Mouse (Mus musculus) hindbrain, embryonic 14.5 days (tissue): ENCODE data around the gene Pdk3. TPM values are rescaled to one million over a fixed set of nuclear protein-coding genes. Genes with fewer than 3 reads are reported as not detected.
A peak's percentile ranks its signal among the peaks of the same experiment; 100 is the strongest.

Experiments used
- ATAC-seq: fragments of 200-750 bp; cut with Nextera tagmentation; 2 replicates; pipeline ENCODE4 v1.8.0; 2017; ENCODE audit warnings: moderate number of reproducible peaks, mild to moderate bottlenecking, moderate TSS enrichment, moderate library complexity; ENCODE audit not compliant: low FRiP score
- DNase-seq: peaks from one replicate; pipeline ENCODE4 v3.0.0-alpha.2; 2015; ENCODE audit warnings: low spot score
- H3K27ac ChIP-seq: fragments of 300-500 bp; sonication (generic); 2 replicates; pipeline ENCODE4 v1.5.1; 2014; ENCODE audit warnings: mild to moderate bottlenecking, moderate library complexity
- H3K27me3 ChIP-seq: fragments of 300-500 bp; sonication (generic); 2 replicates; pipeline ENCODE4 v1.6.1; 2014; ENCODE audit warnings: mild to moderate bottlenecking, low read length, mixed read lengths; ENCODE audit not compliant: control insufficient read depth, insufficient read depth
- H3K36me3 ChIP-seq: fragments of 300-500 bp; sonication (generic); replicated peaks from 2 replicates; pipeline ENCODE4 v1.6.1; 2014; ENCODE audit not compliant: control insufficient read depth, insufficient read depth
- H3K4me1 ChIP-seq: fragments of 300-500 bp; sonication (generic); replicated peaks from 2 replicates; pipeline ENCODE4 v1.6.1; 2014; ENCODE audit warnings: antibody characterized with exemption, low read length, mixed read lengths; ENCODE audit not compliant: control insufficient read depth, insufficient read depth
- H3K4me2 ChIP-seq: fragments of 300-500 bp; sonication (generic); replicated peaks from 2 replicates; pipeline ENCODE4 v1.6.1; 2014; ENCODE audit warnings: mild to moderate bottlenecking, moderate library complexity
- H3K4me3 ChIP-seq: fragments of 300-500 bp; sonication (generic); replicated peaks from 2 replicates; pipeline ENCODE4 v1.5.1; 2014; ENCODE audit warnings: mild to moderate bottlenecking, low read length
- H3K9ac ChIP-seq: fragments of 300-500 bp; sonication (generic); 2 replicates; pipeline ENCODE4 v1.6.1; 2014
- H3K9me3 ChIP-seq: fragments of 300-500 bp; sonication (generic); 2 replicates; pipeline ENCODE4 v1.6.1; 2016; ENCODE audit warnings: low read length; ENCODE audit not compliant: control insufficient read depth
- WGBS: fragments of 180-500 bp; shearing (Covaris S2); extraction: QIAGEN DNeasy Blood & Tissue Kit; methylation state at CpG from one replicate; pipeline ENCODE4 v1.1.7; 2014; 5-methylcytosine and 5-hydroxymethylcytosine counted together
- polyA plus RNA-seq: library from polyadenylated mRNA; unstranded; fragments of >200 nt; fragmentation: Nextera tagmentation; extraction: Ambion mirVana; gene quantifications from 2 replicates; pipeline ENCODE4 v1.2.1, GENCODE M21; 2014

Gene Pdk3
- 25.6 and 27.8 TPM in 2 replicates for polyA plus RNA-seq

- H3K9me3 ChIP-seq: no peaks in the 10 kb centered on the region
- H3K4me1 ChIP-seq: 0 out of 2 replicates have a peak, but pooled peaks cover 7% of the 10 kb centered on the region
- H3K36me3 ChIP-seq: no peaks in the 10 kb centered on the region
- peak within 1 kb of the TSS; percentile 63 for H3K4me3 ChIP-seq
- peak within 1 kb of the TSS; percentile 70 for H3K9ac ChIP-seq
- peak; percentile 82 for DNase-seq
- WGBS: 24% methylated on average over 63 of the region's 68 CpGs
- H3K27me3 ChIP-seq: no peaks in the 10 kb centered on the region
- peak; percentile 99 for ATAC-seq
- H3K4me2 ChIP-seq: peak within 1 kb of the TSS; percentile 65
- peak within 1 kb of the TSS; percentile 71 for H3K27ac ChIP-seq
These were observed at the start of gene Pdk3 for GRCm38 (mm10) chrX:93831561-93832336. Pdk3 (minus strand) TSS chrX:93832201.

GRCm38 (mm10) chrX:93877634-93878016 lies 45.6 kb upstream of the Pdk3 start:
- no peak overlapping the region for H3K9ac ChIP-seq
- no peak overlapping the region for H3K27ac ChIP-seq
- no peaks in the 10 kb centered on the region for H3K27me3 ChIP-seq
- no peak overlapping the region for H3K4me2 ChIP-seq
- no peak overlapping the region for H3K4me3 ChIP-seq
- ATAC-seq (no peak), DNase-seq (no peak)
- WGBS: 82% methylated on average over 3 of the region's 3 CpGs
- H3K36me3 ChIP-seq: no peaks in the 10 kb centered on the region
- H3K9me3 ChIP-seq: no peaks in the 10 kb centered on the region
- H3K4me1 ChIP-seq: no peaks in the 10 kb centered on the region

GRCm38 (mm10) chrX:93876981-93877633 lies 45.1 kb upstream of the Pdk3 start:
- H3K27me3 ChIP-seq: no peaks in the 10 kb centered on the region
- H3K4me1 ChIP-seq: no peaks in the 10 kb centered on the region
- H3K4me3 ChIP-seq: no peak overlapping the region
- WGBS: 91% methylated on average over 7 of the region's 7 CpGs
- H3K9me3 ChIP-seq: no peaks in the 10 kb centered on the region
- H3K4me2 ChIP-seq: no peak overlapping the region
- no peak for DNase-seq
- no peak for ATAC-seq
- no peak overlapping the region for H3K9ac ChIP-seq
- no peak overlapping the region for H3K27ac ChIP-seq
- H3K36me3 ChIP-seq: no peaks in the 10 kb centered on the region

GRCm38 (mm10) chrX:93863393-93863792 lies 31.4 kb upstream of the Pdk3 start:
- H3K9ac ChIP-seq: no peak overlapping the region
- no peaks in the 10 kb centered on the region for H3K9me3 ChIP-seq
- H3K36me3 ChIP-seq: no peaks in the 10 kb centered on the region
- DNase-seq (no peak), ATAC-seq (no peak)
- no peaks in the 10 kb centered on the region for H3K4me1 ChIP-seq
- 45% methylated on average over 2 of the region's 2 CpGs for WGBS
- peaks cover 7% of the 10 kb centered on the region; the same call in 1 of the 2 replicates for H3K27me3 ChIP-seq
- H3K4me3 ChIP-seq: no peak overlapping the region
- H3K4me2 ChIP-seq: no peak overlapping the region
- no peak overlapping the region for H3K27ac ChIP-seq

GRCm38 (mm10) chrX:93862525-93863086 lies 30.6 kb upstream of the Pdk3 start:
- H3K4me3 ChIP-seq: no peak overlapping the region
- no peak for ATAC-seq
- H3K36me3 ChIP-seq: no peaks in the 10 kb centered on the region
- H3K27ac ChIP-seq: no peak overlapping the region
- 86% methylated on average over 4 of the region's 4 CpGs for WGBS
- H3K4me1 ChIP-seq: no peaks in the 10 kb centered on the region
- H3K4me2 ChIP-seq: no peak overlapping the region
- H3K9me3 ChIP-seq: no peaks in the 10 kb centered on the region
- H3K9ac ChIP-seq: no peak overlapping the region
- no peak for DNase-seq
- H3K27me3 ChIP-seq: peaks cover 7% of the 10 kb centered on the region; the same call in 1 of the 2 replicates

GRCm38 (mm10) chrX:93857756-93858155 lies 25.8 kb upstream of the Pdk3 start:
- ATAC-seq: no peak
- no peak overlapping the region for H3K9ac ChIP-seq
- WGBS: 77% methylated on average over 3 of the region's 3 CpGs

GRCm38 (mm10) chrX:93832337-93832884 lies 410 bp upstream of the Pdk3 start:
- DNase-seq: no peak
- Histone ChIP-seq H3K9me3 (no peaks in the 10 kb centered on the region), H3K4me3 (peak overlapping the region; percentile 63), H3K4me2 (peak overlapping the region; percentile 65), H3K36me3 (no peaks in the 10 kb centered on the region), H3K27me3 (no peaks in the 10 kb centered on the region), H3K27ac (peak overlapping the region; percentile 71; the same call in 1 of the 2 replicates), H3K4me1 (0 out of 2 replicates have a peak, but pooled peaks cover 7% of the 10 kb centered on the region), H3K9ac (peak overlapping the region; percentile 70)
- WGBS: 35% methylated on average over 14 of the region's 14 CpGs
- ATAC-seq: no peak

More at GRCm38 (mm10) chrX:93857756-93858155, 25.8 kb upstream of the Pdk3 start:
- H3K27me3 ChIP-seq: peaks cover 2% of the 10 kb centered on the region; the same call in 1 of the 2 replicates
- no peak for DNase-seq
- H3K4me3 ChIP-seq: no peak overlapping the region
- no peaks in the 10 kb centered on the region for H3K36me3 ChIP-seq
- H3K4me2 ChIP-seq: no peak overlapping the region
- no peak overlapping the region for H3K27ac ChIP-seq
- no peaks in the 10 kb centered on the region for H3K9me3 ChIP-seq
- H3K4me1 ChIP-seq: no peaks in the 10 kb centered on the region

GRCm38 (mm10) chrX:93825787-93826186 lies 6.2 kb downstream of the Pdk3 start:
- no peak overlapping the region for H3K27ac ChIP-seq
- H3K4me2 ChIP-seq: no peak overlapping the region
- H3K36me3 ChIP-seq: no peaks in the 10 kb centered on the region
- ATAC-seq (no peak), DNase-seq (no peak)
- H3K9me3 ChIP-seq: no peaks in the 10 kb centered on the region
- H3K27me3 ChIP-seq: no peaks in the 10 kb centered on the region
- H3K9ac ChIP-seq: no peak overlapping the region
- WGBS: 85% methylated on average over 2 of the region's 2 CpGs
- H3K4me1 ChIP-seq: 0 out of 2 replicates have a peak, but pooled peaks cover 2% of the 10 kb centered on the region
- no peak overlapping the region for H3K4me3 ChIP-seq

GRCm38 (mm10) chrX:93808040-93808439 lies 24.0 kb downstream of the Pdk3 start:
- H3K27ac ChIP-seq: no peak overlapping the region
- H3K9me3 ChIP-seq: no peaks in the 10 kb centered on the region
- H3K4me2 ChIP-seq: no peak overlapping the region
- H3K4me3 ChIP-seq: no peak overlapping the region
- 100% methylated on average over 1 of the region's 1 CpGs for WGBS
- H3K27me3 ChIP-seq: no peaks in the 10 kb centered on the region
- H3K4me1 ChIP-seq: no peaks in the 10 kb centered on the region
- DNase-seq: peak; percentile 29
- H3K9ac ChIP-seq: no peak overlapping the region
- no peaks in the 10 kb centered on the region for H3K36me3 ChIP-seq
- no peak for ATAC-seq
